Mouse (Mus musculus) gastrocnemius, adult 2 months (tissue): ENCODE measurements around the gene Ccl27b. TPM values are rescaled to one million over a fixed set of nuclear protein-coding genes. Genes with fewer than 3 reads are reported as not detected.
"Not testable (repeated sequence)": the region's sequence is repeated elsewhere in the genome, so short reads cannot be mapped to it uniquely, and the experiment has no call there.

ENCODE experiments used
- DNase-seq: peaks from one replicate; pipeline ENCODE4 v3.0.0; 2022
- H3K27ac ChIP-seq: fragments of 200-600 bp; 2 replicates; pipeline ENCODE4 v1.8.1; 2022; ENCODE audit warnings: mild to moderate bottlenecking
- H3K4me3 ChIP-seq: fragments of 200-600 bp; 2 replicates; pipeline ENCODE4 v1.8.1; 2022; ENCODE audit warnings: mild to moderate bottlenecking, moderate library complexity
- intact Hi-C: fragments of 180-260 bp; cut with DNase I; formaldehyde crosslinking; loops from one replicate; pipeline ENCODE4 v1.15.1; 2025
- long read RNA-seq, 2 experiments: library from polyadenylated mRNA; stranded (forward); transcript quantifications; one replicate each; pipeline ENCODE4 v2.0.0; 2021
- total RNA-seq, 2 experiments: library from RNA; stranded (reverse); gene quantifications; 2 replicates each; pipeline ENCODE4 v1.2.3; 2021

Gene Ccl27b
- total RNA-seq = not detected
- long read RNA-seq, experiment 1, partial matches to known transcripts = 0 of 1 reads
- long read RNA-seq, experiment 1, other reads (novel, unspliced or antisense) = 1 of 1 reads
- long read RNA-seq, experiment 2 = 0 reads

- DNase-seq, intact Hi-C loops, H3K4me3 ChIP-seq, H3K27ac ChIP-seq: not testable (repeated sequence)
These were observed at the start of gene Ccl27b for GRCm38 (mm10) chr4:42654951-42655350. TSS of gene Ccl27b (plus strand) at chr4:42655251.

GRCm38 (mm10) chr4:42611895-42612294, 43.2 kb upstream of the Ccl27b start, which contains the start of gene Gm10591:
TSS of gene Gm10591 (plus strand) at chr4:42612195.
- H3K4me3 ChIP-seq, intact Hi-C loops, H3K27ac ChIP-seq, DNase-seq: not testable (repeated sequence)

GRCm38 (mm10) chr4:42629419-42629818, 25.6 kb upstream of the Ccl27b start, which contains the start of gene Gm2564:
TSS of gene Gm2564 (plus strand) at chr4:42629719.
- H3K4me3 ChIP-seq, H3K27ac ChIP-seq, DNase-seq, intact Hi-C loops: not testable (repeated sequence)

- DNase-seq, H3K4me3 ChIP-seq, intact Hi-C loops, H3K27ac ChIP-seq: not testable (repeated sequence)
These were observed 6.7 kb downstream of the Ccl27b start, which contains the start of gene Il11ra2 for GRCm38 (mm10) chr4:42661793-42662192. TSS of gene Il11ra2 (minus strand) at chr4:42661893.

GRCm38 (mm10) chr4:42675415-42675814, 20.4 kb downstream of the Ccl27b start:
- H3K27ac ChIP-seq, DNase-seq, H3K4me3 ChIP-seq, intact Hi-C loops: not testable (repeated sequence)

GRCm38 (mm10) chr4:42679365-42679764, 24.3 kb downstream of the Ccl27b start:
- H3K4me3 ChIP-seq, intact Hi-C loops, H3K27ac ChIP-seq, DNase-seq: not testable (repeated sequence)

- H3K27ac ChIP-seq, intact Hi-C loops, DNase-seq, H3K4me3 ChIP-seq: not testable (repeated sequence)
These were observed 25.6 kb downstream of the Ccl27b start for GRCm38 (mm10) chr4:42680374-42681356.

GRCm38 (mm10) chr4:42681473-42682182, 26.6 kb downstream of the Ccl27b start:
- DNase-seq, intact Hi-C loops, H3K4me3 ChIP-seq, H3K27ac ChIP-seq: not testable (repeated sequence)

GRCm38 (mm10) chr4:42682183-42682524, 27.1 kb downstream of the Ccl27b start:
- H3K4me3 ChIP-seq, H3K27ac ChIP-seq, DNase-seq, intact Hi-C loops: not testable (repeated sequence)

Other genes starting within 250 kb of the Ccl27b start
- gene Gm21586, start 215.9 kb upstream of the Ccl27b start, total RNA-seq = not detected
- gene Gm2163, start 188.5 kb upstream of the Ccl27b start, total RNA-seq = under 1 TPM in 1 of 2 experiments, not detected in 1; 0.08 TPM
- gene Fam205a2, start 127.1 kb upstream of the Ccl27b start, total RNA-seq = not detected
- not detected for gene Gm10591, start 43.1 kb upstream of the Ccl27b start, total RNA-seq
- 10 to 100 TPM in 1 of 2 experiments, 1 to 10 TPM in 1; 8.5 to 12.5 TPM for gene Gm2564, start 25.5 kb upstream of the Ccl27b start, total RNA-seq
- gene Il11ra2, start 6.6 kb downstream of the Ccl27b start, total RNA-seq = under 1 TPM in 1 of 2 experiments, not detected in 1; 0.25 TPM
- gene 4930578G10Rik, start 80.3 kb downstream of the Ccl27b start, total RNA-seq = under 1 TPM in 1 of 2 experiments, not detected in 1; 0.95 TPM
- gene Ccl19, start 101.3 kb downstream of the Ccl27b start, total RNA-seq = not detected
- gene Ccl21a, start 118.7 kb downstream of the Ccl27b start, total RNA-seq = 10 to 100 TPM in 1 of 2 experiments, 1 to 10 TPM in 1; 7.5 to 13.2 TPM
- gene Fam205a1, start 198.6 kb downstream of the Ccl27b start, total RNA-seq = not detected
- gene Gm12394, start 201.5 kb downstream of the Ccl27b start, total RNA-seq = not detected
- gene Fam205c, start 219.0 kb downstream of the Ccl27b start, total RNA-seq = under 1 TPM; 0.38 to 0.89 TPM